Mouse (Mus musculus): ENCODE results near the gene Ezr.

GRCm38 (mm10) chr17:6768301-6768788, 14.2 kb downstream of the Ezr start:
- TF ChIP-seq GATA1 (IDR thresholded peaks at IDR 0.05; ENCODE audit: borderline replicate concordance, low read length), result no peak
- no peak for TF ChIP-seq FLI1 (IDR thresholded peaks at IDR 0.05; ENCODE audit: low read length)

Data from megakaryocyte, embryonic 14.5 days (primary cell).